Mouse (Mus musculus): ENCODE results near the gene Stom.
A peak's percentile ranks its signal among the peaks of the same experiment; 100 is the strongest.

Stom gene

GRCm38 (mm10) chr2:35336388-35337280, at the start of gene Stom:
Gene Stom, minus strand, starts transcription at chr2:35336976.
- DNase-seq (ENCODE audit: low spot score), result peak; percentile 100

GRCm38 (mm10) chr2:35385441-35385871, 48.7 kb upstream of the Stom start:
- no peak for DNase-seq (ENCODE audit: low spot score)

- no peak for DNase-seq (ENCODE audit: low spot score)
These were observed 42.5 kb upstream of the Stom start for GRCm38 (mm10) chr2:35379306-35379705.

- DNase-seq (ENCODE audit: low spot score), result no peak
These were observed 40.8 kb upstream of the Stom start for GRCm38 (mm10) chr2:35377600-35377999.

- peak; percentile 35 for DNase-seq (ENCODE audit: low spot score)
These were observed 36.2 kb upstream of the Stom start for GRCm38 (mm10) chr2:35373003-35373402.

- no peak for DNase-seq (ENCODE audit: low spot score)
These were observed 33.9 kb upstream of the Stom start for GRCm38 (mm10) chr2:35370686-35371085.

GRCm38 (mm10) chr2:35367629-35368028, 30.9 kb upstream of the Stom start, which contains the start of gene 4930568D16Rik:
Gene 4930568D16Rik, minus strand, starts transcription at chr2:35367729.
- no peak for DNase-seq (ENCODE audit: low spot score)

GRCm38 (mm10) chr2:35349184-35349583, 12.4 kb upstream of the Stom start:
- no peak for DNase-seq (ENCODE audit: low spot score)

GRCm38 (mm10) chr2:35345984-35346383, 9.2 kb upstream of the Stom start:
- DNase-seq (ENCODE audit: low spot score), result no peak

- DNase-seq (ENCODE audit: low spot score), result no peak
These were observed 5.8 kb upstream of the Stom start for GRCm38 (mm10) chr2:35342605-35343004.

GRCm38 (mm10) chr2:35338707-35339106, 1.9 kb upstream of the Stom start:
- no peak for DNase-seq (ENCODE audit: low spot score)

- DNase-seq (ENCODE audit: low spot score), result no peak
These were observed 1.3 kb upstream of the Stom start for GRCm38 (mm10) chr2:35338036-35338435.

GRCm38 (mm10) chr2:35337419-35337818, 643 bp upstream of the Stom start:
- no peak for DNase-seq (ENCODE audit: low spot score)

- no peak for DNase-seq (ENCODE audit: low spot score)
These were observed 1.2 kb downstream of the Stom start for GRCm38 (mm10) chr2:35335620-35336019.

GRCm38 (mm10) chr2:35333670-35334069, 3.1 kb downstream of the Stom start:
- DNase-seq (ENCODE audit: low spot score), result no peak

- DNase-seq (ENCODE audit: low spot score), result no peak
These were observed 5.6 kb downstream of the Stom start for GRCm38 (mm10) chr2:35331205-35331604.

GRCm38 (mm10) chr2:35329061-35329460, 7.7 kb downstream of the Stom start:
- no peak for DNase-seq (ENCODE audit: low spot score)

- no peak for DNase-seq (ENCODE audit: low spot score)
These were observed 8.5 kb downstream of the Stom start for GRCm38 (mm10) chr2:35328064-35328792.

GRCm38 (mm10) chr2:35327583-35327982, 9.2 kb downstream of the Stom start:
- DNase-seq (ENCODE audit: low spot score), result no peak

GRCm38 (mm10) chr2:35326931-35327330, 9.8 kb downstream of the Stom start:
- DNase-seq (ENCODE audit: low spot score), result no peak

- no peak for DNase-seq (ENCODE audit: low spot score)
These were observed 10.8 kb downstream of the Stom start for GRCm38 (mm10) chr2:35325930-35326329.

GRCm38 (mm10) chr2:35322404-35323164, 14.2 kb downstream of the Stom start:
- DNase-seq (ENCODE audit: low spot score), result peak; percentile 78

Measured in spleen, adult 12 weeks (tissue).